Mouse (Mus musculus) lung, postnatal 4 days (tissue): ENCODE data around the gene Slc2a13.

Experiments used
- DNase-seq, 2 experiments: peaks; one replicate each; pipeline ENCODE4 v3.0.0; 2021

The Slc2a13 gene

DNA sequence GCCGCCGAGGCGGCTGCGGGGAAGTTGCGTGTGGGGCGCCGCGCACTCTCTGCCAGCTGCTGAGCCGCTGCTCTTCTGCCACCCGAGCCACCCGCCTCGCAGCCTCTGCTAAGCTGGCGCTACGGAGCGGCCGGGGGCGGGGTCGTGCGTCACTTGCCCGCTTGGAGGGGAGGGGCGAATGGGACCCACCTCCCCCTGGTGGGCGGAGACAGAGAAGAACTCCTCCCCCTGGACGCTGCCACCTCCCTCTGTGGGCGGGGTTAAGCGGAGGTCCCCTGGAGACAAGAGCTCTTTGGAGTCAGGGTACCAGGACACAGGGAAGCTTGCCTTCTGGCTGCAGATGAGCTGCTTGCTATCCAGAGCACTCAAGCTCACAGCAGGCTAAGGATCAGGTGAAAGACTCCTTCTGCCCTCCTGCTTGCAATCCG is at the start of gene Slc2a13:
Gene Slc2a13, minus strand, starts transcription at position 151 of the 428 bp plus-strand sequence.
- DNase-seq = peak; percentile 91 to 92

DNA sequence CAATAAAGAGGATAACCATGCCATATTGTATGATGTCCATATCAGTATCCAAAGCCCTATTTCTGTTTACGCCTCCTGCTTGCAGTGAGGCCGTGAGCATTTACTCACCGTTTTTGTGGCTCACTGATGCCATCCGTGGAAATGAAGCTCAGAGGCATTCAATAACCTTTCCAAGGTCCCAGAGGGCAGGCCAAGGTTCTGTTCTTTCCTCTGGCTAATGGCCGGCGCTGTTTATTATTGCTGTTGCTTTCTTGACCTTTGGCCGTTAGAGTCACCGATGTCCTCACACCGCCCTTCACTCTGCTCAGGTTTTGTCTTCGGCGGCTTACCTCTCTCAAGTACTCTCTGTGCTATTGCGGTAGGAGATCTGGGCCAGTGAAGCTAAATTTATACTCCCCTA is 43.0 kb upstream of the Slc2a13 start:
- DNase-seq = no peak

DNA sequence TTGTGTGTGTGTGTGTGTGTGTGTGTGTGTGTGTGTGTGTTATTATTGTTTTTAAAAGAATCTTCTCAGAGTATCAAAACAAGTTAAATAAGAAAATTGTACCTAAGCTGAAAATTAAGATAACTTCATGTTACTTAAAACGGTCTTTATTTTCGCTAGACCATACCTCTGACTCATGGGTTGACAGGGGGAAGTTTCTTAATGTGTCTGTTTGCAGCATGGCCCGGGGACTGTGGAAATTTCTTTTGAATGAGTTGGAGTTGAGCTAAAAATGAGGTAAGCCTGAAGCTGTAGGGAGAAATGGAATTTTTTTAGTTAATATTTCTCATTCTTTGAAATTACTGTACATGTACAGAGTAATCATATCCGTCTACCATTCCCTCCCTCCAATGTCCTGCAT is 42.5 kb upstream of the Slc2a13 start:
- no peak for DNase-seq

DNA sequence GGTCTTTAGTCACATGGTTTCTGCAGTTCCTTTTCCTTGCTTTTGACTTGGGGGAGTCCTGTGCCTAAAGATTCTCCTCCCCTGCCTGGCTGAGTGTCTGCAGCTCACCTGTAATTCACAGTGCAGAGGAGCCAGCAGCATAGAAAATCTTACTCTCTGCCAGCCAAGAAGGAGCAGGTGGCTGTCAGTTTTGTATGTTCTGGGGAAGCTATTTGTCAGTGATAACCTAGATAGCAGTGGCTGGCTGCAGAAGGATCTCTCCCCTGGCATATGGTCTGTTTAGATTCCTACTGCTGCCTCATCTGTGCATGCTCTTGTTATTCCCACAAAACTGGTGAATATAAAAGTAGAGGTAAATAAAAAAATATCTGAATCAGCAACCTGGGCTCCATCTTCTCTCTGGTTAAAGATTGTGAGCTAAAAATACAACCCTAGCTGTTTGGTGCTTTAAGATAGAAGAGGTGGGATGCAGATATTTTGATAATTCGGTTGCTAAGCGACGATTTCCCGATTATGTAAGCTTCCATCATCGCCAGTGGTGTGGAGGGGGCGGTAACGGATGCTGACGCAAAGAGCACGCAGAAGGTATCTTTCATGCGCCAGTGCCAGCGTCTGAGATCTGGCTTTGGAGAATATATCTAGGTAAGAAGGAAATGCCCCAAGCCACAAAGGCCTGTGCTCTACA is 41.1 kb upstream of the Slc2a13 start:
- DNase-seq = no peak

DNA sequence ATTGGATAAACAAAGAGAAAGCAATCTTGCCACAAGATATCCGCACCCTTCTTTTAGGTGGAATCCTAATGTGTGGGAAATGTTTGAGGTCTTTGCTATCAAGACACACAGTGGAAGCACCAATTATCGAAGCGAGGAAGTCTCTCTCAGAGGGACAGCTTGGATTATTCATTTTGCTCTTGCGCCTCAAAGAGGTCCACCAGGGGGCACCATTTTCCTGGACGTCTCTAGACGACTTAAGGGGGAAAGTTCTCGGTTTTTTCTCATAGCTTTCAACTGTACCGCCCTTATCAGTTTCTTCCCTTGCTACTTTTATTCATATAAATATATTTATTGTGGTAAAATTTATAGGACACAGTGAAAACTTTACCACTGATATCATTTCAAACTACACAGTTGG is 36.7 kb upstream of the Slc2a13 start:
- peak; percentile 53 to 79 for DNase-seq

DNA sequence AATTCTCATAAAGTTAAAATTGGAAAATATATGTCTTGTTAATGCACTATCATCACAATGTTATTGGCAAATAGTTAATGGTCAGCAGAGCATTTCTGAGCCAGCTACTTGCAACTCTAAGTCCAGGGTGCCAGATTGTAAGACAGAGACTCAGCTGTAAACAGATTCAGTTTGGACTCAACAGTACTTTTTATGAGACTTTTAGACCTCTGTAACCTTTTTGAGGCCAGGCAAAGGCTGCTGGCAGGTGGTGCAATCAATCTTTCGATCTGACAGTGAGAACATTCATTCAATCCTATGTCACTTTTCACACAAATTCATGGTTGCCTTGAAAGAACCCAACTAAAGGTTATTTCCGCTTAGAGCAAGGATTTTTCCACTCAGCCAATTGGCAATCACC is 35.8 kb upstream of the Slc2a13 start:
- DNase-seq = no peak

DNA sequence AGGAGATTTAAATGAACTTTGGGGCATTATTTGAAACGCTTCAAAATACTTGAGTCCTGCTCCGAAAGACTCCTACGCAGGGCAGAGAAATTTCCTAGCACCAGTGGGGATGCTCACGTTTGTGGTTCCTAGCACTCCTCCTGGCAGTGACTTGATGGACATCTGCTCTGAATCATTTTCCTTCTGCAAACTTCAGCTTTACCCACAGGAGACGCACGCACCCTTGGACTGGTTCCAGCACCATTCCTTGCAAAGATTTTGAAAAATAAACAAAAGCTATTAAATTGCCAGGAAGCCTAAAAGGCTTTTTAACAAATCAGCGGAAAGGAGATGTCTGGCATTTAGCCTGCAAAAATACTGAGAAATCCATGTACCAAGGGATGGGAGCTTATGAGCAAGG is 28.1 kb upstream of the Slc2a13 start:
- no peak for DNase-seq

DNA sequence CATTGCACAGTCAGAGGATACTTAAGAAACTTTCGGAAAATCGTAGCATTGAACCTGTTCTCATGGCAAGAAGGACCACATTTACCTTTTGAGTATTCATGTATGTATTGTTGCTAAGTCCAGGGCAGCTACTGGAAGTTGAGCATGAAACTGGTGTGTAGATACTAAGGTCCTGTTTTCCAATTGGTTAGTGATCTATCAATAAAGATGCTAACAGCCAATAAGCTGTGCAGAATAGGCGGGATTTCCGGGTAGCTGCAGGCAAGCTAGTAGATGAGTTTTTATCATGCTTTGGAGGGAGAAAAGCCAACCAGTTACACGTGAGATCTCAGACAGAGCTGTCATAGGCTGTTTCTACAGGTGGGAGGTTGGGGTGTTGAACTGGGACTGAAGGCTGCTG is 24.2 kb upstream of the Slc2a13 start:
- DNase-seq = no peak

DNA sequence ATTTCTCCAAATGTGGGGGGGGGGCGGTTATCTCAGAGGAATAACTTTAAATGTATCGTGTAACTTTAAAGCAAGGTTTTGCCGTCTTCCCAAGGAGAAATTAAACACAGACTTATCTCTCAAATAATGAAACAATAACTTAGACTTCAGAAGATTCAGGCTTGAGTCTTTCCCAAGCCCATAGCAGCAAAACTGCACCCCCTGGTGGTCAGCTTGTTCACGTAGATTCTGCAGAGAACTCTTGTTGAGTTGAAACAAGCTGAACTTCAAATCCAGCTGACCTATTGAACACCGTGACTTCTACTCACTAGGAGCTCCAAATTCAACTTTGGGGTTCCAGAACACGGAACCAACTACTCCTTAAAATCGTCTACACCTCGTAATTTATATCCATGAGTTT is 1.4 kb upstream of the Slc2a13 start:
- DNase-seq = peak; percentile 69 to 82

DNA sequence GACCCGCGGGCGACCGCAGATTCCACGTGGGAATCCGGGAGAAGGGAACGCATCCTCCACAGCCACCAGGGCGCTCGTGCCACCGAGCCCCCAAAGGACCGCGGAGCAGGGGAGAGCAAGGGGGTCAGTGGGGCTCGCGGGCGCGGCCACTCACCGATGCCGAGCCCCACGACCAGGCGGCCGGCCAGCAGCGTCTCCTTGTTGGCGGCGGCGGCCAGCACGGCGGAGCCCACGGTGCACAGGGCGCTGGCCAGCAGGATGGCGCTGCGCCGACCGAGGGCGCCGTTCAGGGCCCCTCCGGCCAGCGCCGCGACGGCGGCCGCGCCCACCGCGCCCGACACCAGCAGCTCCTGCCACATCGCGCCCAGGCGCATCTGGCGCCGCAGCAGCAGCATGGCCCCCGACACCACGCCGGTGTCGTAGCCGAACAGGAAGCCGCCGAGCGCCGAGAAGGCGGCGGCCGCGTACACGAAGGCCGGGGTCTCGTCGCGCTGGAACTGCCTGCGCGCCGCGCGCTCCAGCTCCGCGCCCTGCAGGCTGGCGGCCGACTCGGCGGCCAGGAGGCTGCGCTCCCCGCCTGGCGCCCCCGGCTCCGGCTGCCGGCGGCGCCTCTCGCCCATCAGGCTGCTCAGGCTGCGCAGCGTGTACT is 516 bp downstream of the Slc2a13 start:
- DNase-seq = peak; percentile 56 to 78

DNA sequence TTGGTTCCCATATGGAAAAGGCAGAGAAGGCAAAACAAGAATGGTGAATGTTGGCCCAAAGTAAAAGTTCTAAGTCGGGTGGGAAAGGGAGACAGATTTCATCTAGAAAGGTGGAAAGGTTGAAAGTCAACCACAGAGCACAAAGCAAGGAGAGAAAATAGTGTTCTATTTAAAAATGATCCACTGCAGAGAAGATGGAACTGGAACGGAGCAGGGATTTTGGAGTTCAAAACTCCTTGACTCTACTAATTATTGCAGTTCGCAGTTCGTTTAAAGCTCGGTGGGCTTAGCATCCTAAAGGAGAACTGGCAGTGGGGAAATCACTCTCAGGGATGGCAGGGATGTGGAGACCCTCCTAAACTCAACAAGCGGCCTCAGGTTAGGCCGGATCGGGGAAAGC is 1.1 kb downstream of the Slc2a13 start:
- no peak for DNase-seq

DNA sequence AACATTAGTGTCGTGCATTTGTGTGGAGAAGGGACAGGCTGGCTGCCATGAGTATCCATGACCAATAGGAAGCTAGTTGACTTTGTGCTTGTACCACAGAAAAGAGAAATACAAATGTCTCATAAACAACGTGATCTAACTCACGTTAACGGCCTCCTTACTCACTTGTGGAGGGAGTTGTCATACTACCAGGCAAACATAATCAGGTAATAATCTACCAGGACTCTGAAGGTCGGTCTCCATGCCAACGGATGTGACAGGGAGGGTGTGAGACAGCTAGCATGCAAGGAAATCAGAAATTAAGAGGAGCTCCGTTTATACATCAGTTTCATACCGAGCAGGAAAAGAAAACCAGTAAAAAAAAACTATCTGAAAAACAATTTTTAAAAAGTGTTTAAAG is 6.3 kb downstream of the Slc2a13 start:
- DNase-seq = no peak

DNA sequence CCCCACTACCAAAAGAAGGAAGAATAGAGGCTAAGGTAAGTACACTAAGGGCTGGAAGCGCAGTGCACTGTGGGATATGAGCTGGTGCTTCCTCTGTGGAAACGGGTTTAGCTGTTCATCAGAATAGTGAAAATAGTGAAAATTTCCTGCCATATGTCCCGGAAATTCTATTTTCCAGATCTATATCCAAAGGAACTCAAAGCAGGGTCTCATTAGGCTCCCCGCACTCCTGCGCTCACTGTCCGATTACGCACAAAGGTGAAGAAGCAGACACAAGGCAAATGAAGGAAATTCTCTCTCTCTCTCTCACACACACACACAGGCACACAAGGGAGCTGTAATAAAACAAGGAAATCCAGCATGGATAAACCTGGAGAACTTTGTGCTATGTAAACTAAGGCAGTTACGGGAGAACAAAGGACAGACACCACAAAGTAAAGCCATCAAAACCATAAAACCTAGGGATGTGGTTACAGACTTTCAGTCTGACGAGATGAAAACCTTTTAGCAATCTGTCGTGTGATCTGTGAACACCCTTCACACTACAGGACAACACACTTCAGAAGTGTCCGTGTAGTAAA is 7.9 kb downstream of the Slc2a13 start:
- DNase-seq = no peak

DNA sequence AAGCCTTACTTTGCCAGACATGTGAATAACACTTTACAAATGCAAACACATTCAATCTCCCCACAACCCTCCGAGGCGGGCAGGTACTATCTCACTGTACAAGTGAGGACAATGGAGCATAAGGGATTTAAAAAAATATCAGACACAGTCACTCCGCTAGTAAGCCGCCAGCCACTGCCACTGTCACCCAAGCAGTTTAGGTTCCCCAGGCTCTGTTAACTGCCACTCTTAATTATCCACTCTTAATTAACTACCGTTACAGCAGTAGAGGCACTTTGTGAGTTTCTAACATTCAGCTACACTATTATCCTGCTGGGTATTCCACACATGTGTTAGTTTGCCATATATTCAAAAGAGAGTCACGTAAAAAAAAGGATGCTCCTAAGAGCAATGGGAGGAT is 11.3 kb downstream of the Slc2a13 start:
- no peak for DNase-seq

DNA sequence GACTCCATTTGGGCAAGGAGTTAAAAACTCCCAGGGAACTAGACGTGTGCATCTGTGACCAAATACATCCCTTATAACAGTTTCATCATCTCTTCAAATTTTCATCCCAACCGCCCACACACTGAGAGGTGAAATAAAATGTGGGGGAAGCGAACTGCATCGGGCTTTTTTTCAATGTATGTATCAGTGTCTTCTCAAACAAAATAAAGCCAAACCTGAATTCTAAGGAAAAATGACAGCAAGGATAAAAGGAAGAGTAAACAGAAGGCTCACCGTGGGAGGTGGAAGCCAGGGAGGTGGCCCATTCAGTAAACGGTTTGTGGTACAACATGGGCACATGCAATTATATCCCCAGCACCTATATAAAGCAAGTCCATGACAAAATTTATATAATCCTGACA is 17.7 kb downstream of the Slc2a13 start:
- DNase-seq = no peak

DNA sequence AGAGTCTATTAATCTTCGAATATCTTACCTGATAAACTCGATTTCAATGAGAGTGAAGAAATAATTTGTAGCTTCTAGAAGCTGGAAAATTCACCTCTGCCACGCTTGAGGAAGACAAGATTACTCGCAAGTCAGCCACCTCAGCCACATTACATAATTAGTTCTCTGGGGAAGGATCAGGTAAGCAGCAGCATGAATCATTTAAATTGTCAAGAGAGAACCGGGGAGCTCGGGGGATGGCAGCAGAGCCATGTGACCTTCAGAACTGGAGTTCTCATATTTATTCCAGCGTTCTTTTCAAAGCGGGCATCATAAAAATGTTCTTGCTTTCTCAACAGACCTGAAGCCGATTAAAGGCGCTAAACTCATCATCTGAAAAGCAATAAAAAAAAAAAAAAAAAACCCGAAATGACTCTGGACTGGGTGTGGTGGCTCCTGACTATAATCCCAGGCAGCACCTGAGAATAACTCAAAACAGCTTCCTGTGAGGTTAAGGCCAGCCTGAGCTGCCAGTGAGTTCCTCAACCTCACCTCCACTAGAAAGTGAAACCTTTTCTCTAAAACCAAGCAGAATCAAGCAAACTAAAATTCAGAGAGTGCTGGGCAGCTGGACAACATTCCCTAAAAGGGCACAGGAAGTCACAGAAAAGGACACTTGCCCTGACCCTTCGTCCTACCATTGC is 24.3 kb downstream of the Slc2a13 start:
- no peak for DNase-seq

DNA sequence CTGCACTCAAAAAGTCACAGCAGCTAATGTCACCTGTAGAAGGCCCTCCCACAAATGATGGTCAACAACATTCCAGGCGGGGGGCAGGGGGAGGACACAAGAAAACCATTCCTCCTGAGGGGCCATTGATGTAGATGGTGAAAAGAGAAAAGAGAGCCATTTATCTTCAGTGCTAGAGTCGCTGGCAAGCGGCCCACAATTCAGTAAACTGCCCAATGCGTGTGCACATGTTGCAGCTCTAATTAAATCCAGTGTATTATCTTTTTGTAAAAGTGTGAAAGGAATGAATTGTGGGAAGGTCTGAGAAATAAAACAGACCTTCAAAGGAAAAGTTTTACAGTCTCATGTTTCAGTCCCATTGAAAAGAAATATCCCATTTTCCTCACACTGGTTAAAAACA is 28.5 kb downstream of the Slc2a13 start:
- no peak for DNase-seq

DNA sequence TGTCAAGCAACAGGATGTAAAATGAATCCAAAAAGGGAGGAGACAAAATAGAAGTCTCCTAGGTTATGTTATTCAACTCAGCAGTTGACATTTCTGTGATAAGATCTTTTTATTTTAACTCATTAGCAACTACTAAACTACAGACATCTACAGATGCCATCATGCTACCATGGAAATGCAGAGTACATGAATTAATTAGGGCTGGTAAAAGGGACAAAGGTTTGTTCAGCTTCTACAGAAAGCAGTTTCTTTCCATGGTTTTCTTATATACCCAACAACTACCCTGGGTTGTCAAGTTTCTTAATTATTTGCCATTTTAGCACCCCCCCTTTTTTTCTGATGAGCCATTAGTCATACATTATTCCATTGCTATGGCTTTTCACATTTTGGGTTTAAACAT is 34.6 kb downstream of the Slc2a13 start:
- no peak for DNase-seq

DNA sequence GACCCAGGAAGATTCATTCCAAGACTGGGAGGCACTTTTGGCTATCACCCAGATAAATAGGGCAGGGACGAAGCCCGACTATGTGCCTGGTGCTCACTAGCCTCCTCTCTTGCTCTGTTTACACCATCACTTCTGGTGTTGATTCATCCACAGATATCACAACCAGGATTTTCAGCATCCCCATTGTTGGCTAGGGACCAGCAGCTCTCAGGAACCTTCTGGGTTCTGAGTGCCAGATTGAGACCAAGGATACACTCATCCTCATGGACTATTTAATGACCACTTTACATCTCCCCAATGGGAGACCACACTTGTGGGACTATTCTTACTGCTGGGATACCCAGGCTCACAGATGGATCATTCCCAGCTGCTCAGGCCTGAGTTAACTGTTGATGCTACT is 46.2 kb downstream of the Slc2a13 start:
- no peak for DNase-seq

DNA sequence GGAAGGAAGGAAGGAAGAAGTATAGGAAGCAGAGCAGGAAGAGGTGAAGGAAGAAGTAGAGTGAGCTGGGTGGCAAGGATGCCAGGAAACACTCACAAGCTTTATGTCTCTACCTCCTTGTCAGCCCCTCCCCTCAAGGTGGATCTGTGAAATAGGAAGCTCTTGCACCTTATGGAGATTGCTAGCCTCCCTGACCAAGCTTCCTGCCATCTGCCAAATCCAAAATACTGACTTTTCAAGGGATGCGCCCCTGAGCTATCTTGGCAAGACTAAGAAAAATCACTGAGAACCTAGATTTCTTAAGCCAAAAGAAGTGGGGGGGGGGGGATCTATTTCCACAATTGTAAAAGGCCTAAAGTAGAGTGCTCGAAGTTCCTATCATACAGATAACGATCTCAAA is 46.9 kb downstream of the Slc2a13 start:
- no peak for DNase-seq

DNA sequence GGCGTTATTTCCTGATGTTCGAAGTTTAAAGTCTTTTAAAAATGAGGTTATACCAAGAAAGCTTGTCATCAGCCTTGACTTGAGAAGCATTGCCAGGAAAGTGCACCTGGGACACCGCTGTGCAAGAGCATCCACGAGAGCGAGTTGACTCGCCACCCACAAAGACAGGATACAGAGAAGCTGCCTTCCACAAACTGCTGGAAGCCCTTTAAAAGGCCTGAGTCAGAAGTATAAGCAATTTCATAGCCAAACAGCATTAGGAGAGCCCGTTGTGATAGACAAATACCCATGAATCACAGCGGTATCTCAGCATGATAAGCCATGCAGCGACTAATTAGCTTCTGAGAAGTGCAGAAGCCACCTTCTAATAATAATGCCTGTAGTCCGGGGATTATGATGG is 48.6 kb downstream of the Slc2a13 start:
- DNase-seq = no peak

DNA sequence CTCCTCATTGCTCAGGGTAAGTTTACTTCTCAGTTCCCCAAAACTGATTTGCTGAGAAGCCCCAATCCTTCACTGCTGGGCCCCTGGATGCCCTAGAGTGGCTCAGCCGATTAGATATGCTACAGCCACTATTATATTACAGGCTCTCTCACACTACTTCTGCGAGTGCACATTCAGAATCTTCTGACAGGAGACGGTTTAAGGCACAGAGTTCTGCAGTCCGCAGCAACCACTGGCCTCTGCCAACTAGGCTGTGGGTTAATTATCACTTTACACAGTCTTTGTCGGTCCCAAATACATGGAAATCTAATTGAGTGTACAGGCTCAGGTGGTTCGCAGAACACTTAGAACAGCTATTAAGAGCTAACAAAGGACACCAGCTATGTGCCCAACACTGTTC is 69.8 kb downstream of the Slc2a13 start:
- no peak for DNase-seq

DNA sequence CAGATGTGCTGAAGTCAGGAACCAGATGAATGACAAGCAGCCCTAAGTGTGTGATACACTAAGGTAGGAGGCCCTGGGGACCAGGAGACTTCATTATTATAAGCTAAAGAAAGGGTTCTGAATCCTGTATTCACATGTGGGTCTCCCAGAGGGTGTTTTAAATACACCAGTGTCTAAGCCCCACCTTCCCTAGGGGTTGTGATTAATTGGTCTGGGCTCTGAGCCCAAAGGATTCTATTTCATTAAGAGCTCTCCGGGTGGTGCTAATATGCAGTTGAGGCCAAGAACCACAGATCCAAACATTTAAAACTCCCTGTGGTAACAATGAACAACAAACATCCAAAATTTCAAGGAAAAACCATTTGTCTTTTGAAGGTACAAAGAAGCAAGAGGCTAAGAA is 70.4 kb downstream of the Slc2a13 start:
- peak in 1 of 2 experiments; percentile 7 for DNase-seq

DNA sequence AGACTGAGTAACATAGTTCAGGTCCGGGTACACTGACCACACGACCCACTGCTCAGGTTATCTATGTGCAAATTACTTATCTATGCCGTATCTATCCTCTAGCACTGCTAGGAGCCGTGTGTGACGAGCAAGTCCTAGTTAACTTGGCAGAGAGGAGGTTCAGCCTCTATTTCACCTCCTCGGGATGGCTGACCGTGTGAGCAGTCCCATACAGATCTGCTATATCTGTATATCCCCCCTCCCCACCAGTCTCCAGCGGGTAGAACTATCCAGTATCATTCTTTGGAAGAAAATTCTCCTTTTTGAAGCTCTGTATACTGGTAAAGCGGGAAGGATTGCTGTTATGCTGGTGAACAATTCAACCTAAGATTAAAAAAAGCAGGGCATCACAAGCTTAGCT is 70.8 kb downstream of the Slc2a13 start:
- DNase-seq = no peak
